Comparison of ENCODE assay signal across 8 mouse cellular contexts in genomic region chr19:6066571-6066970, GRCm38 (mm10). TPM values are rescaled to one million over a fixed set of nuclear protein-coding genes. Genes with fewer than 3 reads are reported as not detected.
DNase-seq lines count a peak whose midpoint lies in the region; ATAC-seq and TF ChIP-seq lines count a peak whose summit lies in the region.

No protein-coding gene starts in this region.

- TF ChIP-seq CTCF in CH12.LX (conservative IDR thresholded peaks at IDR 0.05 in 1 of 2, IDR thresholded peaks at IDR 0.05 in 1 of 2; ENCODE audit: low read depth in 2 of 2, low read length in 2 of 2), result no peak
- TF ChIP-seq CTCF in liver, embryonic 14.5 days (IDR thresholded peaks at IDR 0.05; ENCODE audit: low read depth), result no peak

- no peak for TF ChIP-seq RAD21 in CH12.LX (IDR thresholded peaks at IDR 0.05; ENCODE audit: low read depth, low read length)

- peaks cover 17% of the 10 kb centered on the region for H3K36me3 ChIP-seq in heart, embryonic 11.5 days (ENCODE audit: control insufficient read depth, insufficient read depth, low read length)
- H3K36me3 ChIP-seq in CH12.LX (replicated peaks in 1 of 2; ENCODE audit: control insufficient read depth in 1 of 2, insufficient read depth in 1 of 2, low read length in 1 of 2), result peaks cover 32 to 52% of the 10 kb centered on the region in 2 experiments
- peaks cover 28% of the 10 kb centered on the region for H3K36me3 ChIP-seq in forebrain, embryonic 14.5 days (ENCODE audit: control insufficient read depth, insufficient read depth, low read length)
- H3K36me3 ChIP-seq in liver, embryonic 14.5 days (replicated peaks; ENCODE audit: control insufficient read depth, insufficient read depth, low read depth), result 0 out of 2 replicates have a peak, but pooled peaks cover 3% of the 10 kb centered on the region

- no peak for DNase-seq in heart, adult 9 months (ENCODE audit: low spot score in 2 of 2)
- DNase-seq in CH12.LX (ENCODE audit: extremely low read depth), result no peak
- peak; percentile 14 for DNase-seq in forebrain, embryonic 14.5 days (ENCODE audit: low spot score)
- DNase-seq in liver, embryonic 14.5 days (ENCODE audit: low read depth in 3 of 3, low spot score in 3 of 3), result no peak
- DNase-seq in yolk sac, embryonic 10.5 days (ENCODE audit: low spot score), result no peak
- DNase-seq in left cerebral cortex, postnatal 4 days, result no peak
- no peak for DNase-seq in left cerebral cortex, adult 18-20 months (ENCODE audit: low spot score in 2 of 2)

- TF ChIP-seq EP300 in CH12.LX (IDR thresholded peaks at IDR 0.05; ENCODE audit: low read length), result no peak
- TF ChIP-seq EP300 in liver, embryonic 14.5 days (IDR thresholded peaks at IDR 0.05; ENCODE audit: low read depth), result no peak

- peak overlapping the region; percentile 99 for H3K4me2 ChIP-seq in heart, embryonic 11.5 days
- H3K4me2 ChIP-seq in CH12.LX (ENCODE audit: insufficient read depth, low read depth, poor library complexity, severe bottlenecking), result peak overlapping the region; percentile 88
- H3K4me2 ChIP-seq in forebrain, embryonic 14.5 days (ENCODE audit: low read length), result peak overlapping the region; percentile 93
- H3K4me2 ChIP-seq in liver, embryonic 14.5 days (ENCODE audit: low read depth), result peak overlapping the region; percentile 88

- in situ Hi-C loops in CH12.LX (cut with MboI; ENCODE audit: low pct_ligation_motif_present, low pct_unique_long_range_greater_than_20kb, low sequenced_read_pairs), result loop anchor here (10.0 kb wide), 1 partner anchor 102 kb away; the partner anchor contains the start of gene Pola2

- WGBS in heart, embryonic 11.5 days (ENCODE audit: insufficient replicate concordance), result 33% methylated on average over 5 of the region's 5 CpGs
- 36% methylated on average over 5 of the region's 5 CpGs for WGBS in forebrain, embryonic 14.5 days
- WGBS in liver, embryonic 14.5 days (ENCODE audit: insufficient replicate concordance), result 41% methylated on average over 5 of the region's 5 CpGs

- peak overlapping the region; percentile 52 for H3K4me3 ChIP-seq in heart, embryonic 11.5 days (ENCODE audit: low read depth, low read length)
- H3K4me3 ChIP-seq in CH12.LX (replicated peaks in 1 of 3; ENCODE audit: low read depth in 2 of 3, low read length in 2 of 3, poor library complexity in 1 of 3), result peak overlapping the region in 1 of 3 experiments; percentile 53
- peak overlapping the region; percentile 49 for H3K4me3 ChIP-seq in forebrain, embryonic 14.5 days (ENCODE audit: low read depth, low read length)
- H3K4me3 ChIP-seq in liver, embryonic 14.5 days (ENCODE audit: insufficient read depth in 1 of 2, low read depth in 2 of 2, low read length in 2 of 2), result peak overlapping the region; percentile 51 to 60

- no peak overlapping the region; the same call in 1 of the 2 replicates for H3K27ac ChIP-seq in heart, embryonic 11.5 days (ENCODE audit: low read depth, low read length)
- H3K27ac ChIP-seq in CH12.LX (ENCODE audit: insufficient read depth, low read depth), result no peak overlapping the region
- H3K27ac ChIP-seq in forebrain, embryonic 14.5 days (ENCODE audit: low read depth, low read length), result peak overlapping the region; percentile 83
- no peak overlapping the region for H3K27ac ChIP-seq in liver, embryonic 14.5 days

- peak overlapping the region; percentile 71 for H3K9ac ChIP-seq in heart, embryonic 11.5 days (ENCODE audit: low read depth, low read length)
- no peak overlapping the region for H3K9ac ChIP-seq in CH12.LX (ENCODE audit: insufficient read depth, low read depth)
- peak overlapping the region; percentile 77 for H3K9ac ChIP-seq in forebrain, embryonic 14.5 days (ENCODE audit: low read length)
- H3K9ac ChIP-seq in liver, embryonic 14.5 days (replicated peaks), result no peak overlapping the region

- intact Hi-C loops in left cerebral cortex, postnatal 4 days (cut with DNase I), result no loop called here

- H3K9me3 ChIP-seq in heart, embryonic 11.5 days (replicated peaks; ENCODE audit: control insufficient read depth, low read length), result no peaks in the 10 kb centered on the region
- H3K9me3 ChIP-seq in CH12.LX (replicated peaks; ENCODE audit: low read length), result no peaks in the 10 kb centered on the region
- H3K9me3 ChIP-seq in forebrain, embryonic 14.5 days (replicated peaks; ENCODE audit: control insufficient read depth, low read length), result no peaks in the 10 kb centered on the region
- H3K9me3 ChIP-seq in liver, embryonic 14.5 days (ENCODE audit: control insufficient read depth, low read length), result no peaks in the 10 kb centered on the region

- H3K27me3 ChIP-seq in heart, embryonic 11.5 days (ENCODE audit: control insufficient read depth, insufficient read depth, low read length), result no peaks in the 10 kb centered on the region
- no peaks in the 10 kb centered on the region for H3K27me3 ChIP-seq in CH12.LX (replicated peaks)
- no peaks in the 10 kb centered on the region for H3K27me3 ChIP-seq in forebrain, embryonic 14.5 days (replicated peaks; ENCODE audit: control insufficient read depth, insufficient read depth, low read length)
- no peaks in the 10 kb centered on the region for H3K27me3 ChIP-seq in liver, embryonic 14.5 days (ENCODE audit: control insufficient read depth, insufficient read depth, low read length)

- peaks cover 31% of the 10 kb centered on the region for H3K4me1 ChIP-seq in heart, embryonic 11.5 days (ENCODE audit: control insufficient read depth, insufficient read depth, low read length)
- peaks cover 14 to 44% of the 10 kb centered on the region in 2 experiments for H3K4me1 ChIP-seq in CH12.LX (ENCODE audit: control insufficient read depth in 1 of 2, insufficient read depth in 2 of 2)
- peaks cover 18% of the 10 kb centered on the region for H3K4me1 ChIP-seq in forebrain, embryonic 14.5 days (ENCODE audit: control insufficient read depth, insufficient read depth, low read length)
- peaks cover 11 to 14% of the 10 kb centered on the region in 2 experiments for H3K4me1 ChIP-seq in liver, embryonic 14.5 days (replicated peaks; ENCODE audit: control insufficient read depth in 2 of 2, insufficient read depth in 2 of 2, low read length in 1 of 2)

- H3K79me2 ChIP-seq in CH12.LX (replicated peaks; ENCODE audit: control insufficient read depth, extremely low read depth, insufficient read depth, poor library complexity, severe bottlenecking), result peaks cover 5% of the 10 kb centered on the region

- ATAC-seq in heart, embryonic 11.5 days (replicated peaks; ENCODE audit: insufficient number of reproducible peaks, low FRiP score, low TSS enrichment), result 0 out of 2 replicates have a peak, but pooled peaks have one; percentile 0
- ATAC-seq in forebrain, embryonic 14.5 days, result peak; percentile 15
- no peak for ATAC-seq in liver, embryonic 14.5 days (ENCODE audit: insufficient read depth)

- dilution Hi-C loops in CH12.LX (cut with MboI; ENCODE audit: extremely low pct_ligation_motif_present, extremely low pct_unique_long_range_greater_than_20kb, low sequenced_read_pairs), result no loop called here

- no peak for TF ChIP-seq POLR2A in CH12.LX (IDR thresholded peaks at IDR 0.05; ENCODE audit: low read depth, low read length)

RNA-seq across cellular contexts. Expression of gene Tm7sf2, which starts 1.6 kb away (rescaled TPM):
- polyA plus RNA-seq in heart, embryonic 11.5 days (2014; fragmentation: Nextera tagmentation; extraction: Ambion mirVana), result 10.1 and 11.9 TPM in 2 replicates
- total RNA-seq in CH12.LX (2012; rRNA removed) (8.7 and 10.8 TPM in 2 replicates), CH12.LX (2014; rRNA removed) (8.8 and 11.7 TPM in 2 replicates)
- polyA plus RNA-seq in CH12.LX (2012; ENCODE audit: insufficient read length, low read depth), result 7.9 and 15.1 TPM in 2 replicates
- polyA plus RNA-seq in forebrain, embryonic 14.5 days (2014; fragmentation: Nextera tagmentation; extraction: Ambion mirVana), result 32.6 and 35.6 TPM in 2 replicates
- polyA plus RNA-seq in liver, embryonic 14.5 days (2012; rRNA removed), result 35.9 and 43.4 TPM in 2 replicates
- 35.0 and 35.7 TPM in 2 replicates for polyA plus RNA-seq in liver, embryonic 14.5 days (2014; fragmentation: Nextera tagmentation; extraction: Ambion mirVana)
- total RNA-seq in left cerebral cortex, postnatal 4 days (2021), result 10 to 100 TPM; 69.0 to 71.2 TPM
- total RNA-seq in left cerebral cortex, adult 18-20 months (2021), result 10 to 100 TPM; 25.1 to 25.2 TPM

RNA-seq across cellular contexts. Expression of gene Znhit2, which starts 5.6 kb away (rescaled TPM):
- polyA plus RNA-seq in heart, embryonic 11.5 days (2014; fragmentation: Nextera tagmentation; extraction: Ambion mirVana), result 27.1 and 27.5 TPM in 2 replicates
- total RNA-seq in CH12.LX (2012; rRNA removed) (29.2 and 32.7 TPM in 2 replicates), CH12.LX (2014; rRNA removed) (20.9 and 22.6 TPM in 2 replicates)
- polyA plus RNA-seq in CH12.LX (2012; ENCODE audit: insufficient read length, low read depth), result 20.1 and 20.5 TPM in 2 replicates
- polyA plus RNA-seq in forebrain, embryonic 14.5 days (2014; fragmentation: Nextera tagmentation; extraction: Ambion mirVana), result 38.2 and 40.5 TPM in 2 replicates
- polyA plus RNA-seq in liver, embryonic 14.5 days (2012; rRNA removed), result 15.8 and 17.9 TPM in 2 replicates
- 19.3 and 20.4 TPM in 2 replicates for polyA plus RNA-seq in liver, embryonic 14.5 days (2014; fragmentation: Nextera tagmentation; extraction: Ambion mirVana)
- total RNA-seq in left cerebral cortex, postnatal 4 days (2021), result 10 to 100 TPM; 25.1 to 27.5 TPM
- total RNA-seq in left cerebral cortex, adult 18-20 months (2021), result 10 to 100 TPM; 32.2 to 35.0 TPM

RNA-seq across cellular contexts. Expression of gene Fau, which starts 8.9 kb away (rescaled TPM):
- 586 and 633 TPM in 2 replicates for polyA plus RNA-seq in heart, embryonic 11.5 days (2014; fragmentation: Nextera tagmentation; extraction: Ambion mirVana)
- total RNA-seq in CH12.LX (2012; rRNA removed), result 2,266 and 2,403 TPM in 2 replicates
- total RNA-seq in CH12.LX (2014; rRNA removed), result 1,142 and 1,239 TPM in 2 replicates
- 2,522 and 2,776 TPM in 2 replicates for polyA plus RNA-seq in CH12.LX (2012; ENCODE audit: insufficient read length, low read depth)
- 626 and 785 TPM in 2 replicates for polyA plus RNA-seq in forebrain, embryonic 14.5 days (2014; fragmentation: Nextera tagmentation; extraction: Ambion mirVana)
- 853 and 969 TPM in 2 replicates for polyA plus RNA-seq in liver, embryonic 14.5 days (2012; rRNA removed)
- polyA plus RNA-seq in liver, embryonic 14.5 days (2014; fragmentation: Nextera tagmentation; extraction: Ambion mirVana), result 593 and 639 TPM in 2 replicates
- 100 to 1,000 TPM; 874 to 875 TPM for total RNA-seq in left cerebral cortex, postnatal 4 days (2021)
- 100 to 1,000 TPM; 717 to 762 TPM for total RNA-seq in left cerebral cortex, adult 18-20 months (2021)

RNA-seq across cellular contexts. Expression of gene Mrpl49, which starts 9.0 kb away (rescaled TPM):
- 70.7 and 75.3 TPM in 2 replicates for polyA plus RNA-seq in heart, embryonic 11.5 days (2014; fragmentation: Nextera tagmentation; extraction: Ambion mirVana)
- total RNA-seq in CH12.LX (2012; rRNA removed), result 37.4 and 49.8 TPM in 2 replicates
- total RNA-seq in CH12.LX (2014; rRNA removed), result 59.0 and 60.9 TPM in 2 replicates
- 55.6 and 66.6 TPM in 2 replicates for polyA plus RNA-seq in CH12.LX (2012; ENCODE audit: insufficient read length, low read depth)
- polyA plus RNA-seq in forebrain, embryonic 14.5 days (2014; fragmentation: Nextera tagmentation; extraction: Ambion mirVana), result 82.8 and 85.5 TPM in 2 replicates
- 22.0 and 29.6 TPM in 2 replicates for polyA plus RNA-seq in liver, embryonic 14.5 days (2012; rRNA removed)
- 43.7 and 48.2 TPM in 2 replicates for polyA plus RNA-seq in liver, embryonic 14.5 days (2014; fragmentation: Nextera tagmentation; extraction: Ambion mirVana)
- total RNA-seq in left cerebral cortex, postnatal 4 days (2021), result 10 to 100 TPM; 41.2 to 41.4 TPM
- total RNA-seq in left cerebral cortex, adult 18-20 months (2021), result 10 to 100 TPM; 42.5 to 51.3 TPM

RNA-seq across cellular contexts. Expression of gene Vps51, which starts 10.5 kb away (rescaled TPM):
- polyA plus RNA-seq in heart, embryonic 11.5 days (2014; fragmentation: Nextera tagmentation; extraction: Ambion mirVana), result 38.9 and 43.7 TPM in 2 replicates
- total RNA-seq in CH12.LX (2012; rRNA removed) (44.7 and 48.2 TPM in 2 replicates), CH12.LX (2014; rRNA removed) (37.0 and 37.7 TPM in 2 replicates)
- 44.1 and 51.2 TPM in 2 replicates for polyA plus RNA-seq in CH12.LX (2012; ENCODE audit: insufficient read length, low read depth)
- polyA plus RNA-seq in forebrain, embryonic 14.5 days (2014; fragmentation: Nextera tagmentation; extraction: Ambion mirVana), result 59.5 and 73.9 TPM in 2 replicates
- polyA plus RNA-seq in liver, embryonic 14.5 days (2012; rRNA removed), result 20.7 and 21.9 TPM in 2 replicates
- polyA plus RNA-seq in liver, embryonic 14.5 days (2014; fragmentation: Nextera tagmentation; extraction: Ambion mirVana), result 19.9 and 23.3 TPM in 2 replicates
- 10 to 100 TPM; 96.6 to 96.8 TPM for total RNA-seq in left cerebral cortex, postnatal 4 days (2021)
- total RNA-seq in left cerebral cortex, adult 18-20 months (2021), result 10 to 100 TPM; 78.5 to 94.4 TPM

Comparison
In these comparisons a context has a peak if more than half of its experiments do, and no peak if none do; other contexts are left out.
1. H3K9ac ChIP-seq: peak in heart, embryonic 11.5 days (single experiment) and forebrain, embryonic 14.5 days (single experiment); none in CH12.LX (single experiment) and liver, embryonic 14.5 days (single experiment).
2. Peak in every context shown above with its lines, with median percentiles within 50 percentile points of each other: H3K4me2 ChIP-seq.